Mouse (Mus musculus) erythroid progenitor cell, adult 5-6 weeks (primary cell): Measurements from ENCODE around the gene Dph2. TPM values are rescaled to one million over a fixed set of nuclear protein-coding genes. Genes with fewer than 3 reads are reported as not detected.

Experiments
- ATAC-seq: replicated peaks from 2 replicates; pipeline ENCODE4 v1.8.0; 2016; ENCODE audit warnings: moderate number of reproducible peaks, mild to moderate bottlenecking, moderate TSS enrichment, inconsistent platforms; ENCODE audit not compliant: poor library complexity, low FRiP score, severe bottlenecking
- total RNA-seq, 2 experiments: library from RNA; stranded (forward) in 1 of 2; stranded (reverse) in 1 of 2; fragments of 150-400 nt in 1 of 2; fragments of 186-747, 209-891 nt in 1 of 2; gene quantifications; 2 replicates each; pipeline versions ENCODE4 v1.2.3 to v1.2.4; 2015 to 2017; ENCODE audit warnings: low replicate concordance in 2 of 2

The Dph2 gene
- total RNA-seq, 2 experiments from 2014 or later, result 0.84 to 5.9 TPM

- no peak for ATAC-seq
Measured at GRCm38 (mm10) chr4:117847011-117847410, 44.8 kb downstream of the Dph2 start.

- ATAC-seq, result no peak
Measured at GRCm38 (mm10) chr4:117846261-117846660, 45.6 kb downstream of the Dph2 start.

- no peak for ATAC-seq
Measured at GRCm38 (mm10) chr4:117845316-117845715, 46.5 kb downstream of the Dph2 start.

- no peak for ATAC-seq
Measured at GRCm38 (mm10) chr4:117844467-117844866, 47.4 kb downstream of the Dph2 start.

- no peak for ATAC-seq
Measured at GRCm38 (mm10) chr4:117843101-117843500, 48.7 kb downstream of the Dph2 start.

GRCm38 (mm10) chr4:117841566-117841965 is 50.3 kb downstream of the Dph2 start:
- ATAC-seq, result no peak

GRCm38 (mm10) chr4:117840821-117841220 is 51.0 kb downstream of the Dph2 start:
- no peak for ATAC-seq

- ATAC-seq, result no peak
Measured at GRCm38 (mm10) chr4:117839366-117839765, 52.5 kb downstream of the Dph2 start.

Other genes with a start within 250 kb of the Dph2 start
- 10.1 and 13.4 TPM in 2 replicates for gene Dmap1, start 209.8 kb downstream of the Dph2 start, total RNA-seq (2015; ENCODE audit: low replicate concordance)
- 13.6 and 38.2 TPM in 2 replicates for gene Dmap1, start 209.8 kb downstream of the Dph2 start, total RNA-seq (2017; ENCODE audit: low replicate concordance)
- gene Gm12845, start 167.6 kb downstream of the Dph2 start, total RNA-seq (2015; ENCODE audit: low replicate concordance), result not detected in 2 replicates
- gene Gm12845, start 167.6 kb downstream of the Dph2 start, total RNA-seq (2017; ENCODE audit: low replicate concordance), result not detected in 2 replicates
- gene Klf17, start 126.4 kb downstream of the Dph2 start, total RNA-seq (2015; ENCODE audit: low replicate concordance), result not detected in 2 replicates
- not detected in 2 replicates for gene Klf17, start 126.4 kb downstream of the Dph2 start, total RNA-seq (2017; ENCODE audit: low replicate concordance)
- gene Slc6a9, start 57.5 kb downstream of the Dph2 start, total RNA-seq (2015; ENCODE audit: low replicate concordance), result 273 and 276 TPM in 2 replicates
- 282 and 375 TPM in 2 replicates for gene Slc6a9, start 57.5 kb downstream of the Dph2 start, total RNA-seq (2017; ENCODE audit: low replicate concordance)
- gene Ccdc24, start 19.5 kb downstream of the Dph2 start, total RNA-seq (2015; ENCODE audit: low replicate concordance), result 1.3 TPM in 1 of 2 replicates, not detected in the other
- gene Ccdc24, start 19.5 kb downstream of the Dph2 start, total RNA-seq (2017; ENCODE audit: low replicate concordance), result 0.98 and 17.2 TPM in 2 replicates
- gene B4galt2, start 8.5 kb downstream of the Dph2 start, total RNA-seq (2015; ENCODE audit: low replicate concordance), result not detected in 2 replicates
- gene B4galt2, start 8.5 kb downstream of the Dph2 start, total RNA-seq (2017; ENCODE audit: low replicate concordance), result 0.45 TPM in 1 of 2 replicates, not detected in the other
- 288 and 327 TPM in 2 replicates for gene Atp6v0b, start 4.7 kb downstream of the Dph2 start, total RNA-seq (2015; ENCODE audit: low replicate concordance)
- 61.0 and 77.4 TPM in 2 replicates for gene Atp6v0b, start 4.7 kb downstream of the Dph2 start, total RNA-seq (2017; ENCODE audit: low replicate concordance)
- gene Ipo13, start 23.0 kb upstream of the Dph2 start, total RNA-seq (2015; ENCODE audit: low replicate concordance), result 10.5 and 19.1 TPM in 2 replicates
- gene Ipo13, start 23.0 kb upstream of the Dph2 start, total RNA-seq (2017; ENCODE audit: low replicate concordance), result 14.5 and 17.9 TPM in 2 replicates
- 12.2 and 14.8 TPM in 2 replicates for gene Artn, start 37.7 kb upstream of the Dph2 start, total RNA-seq (2015; ENCODE audit: low replicate concordance)
- gene Artn, start 37.7 kb upstream of the Dph2 start, total RNA-seq (2017; ENCODE audit: low replicate concordance), result 12.0 and 13.0 TPM in 2 replicates
- 5.4 and 10.8 TPM in 2 replicates for gene St3gal3, start 242.9 kb upstream of the Dph2 start, total RNA-seq (2015; ENCODE audit: low replicate concordance)
- gene St3gal3, start 242.9 kb upstream of the Dph2 start, total RNA-seq (2017; ENCODE audit: low replicate concordance), result 7.3 and 9.5 TPM in 2 replicates